Mouse (Mus musculus): ENCODE data around the gene Glod4.

Glod4 gene

DNA sequence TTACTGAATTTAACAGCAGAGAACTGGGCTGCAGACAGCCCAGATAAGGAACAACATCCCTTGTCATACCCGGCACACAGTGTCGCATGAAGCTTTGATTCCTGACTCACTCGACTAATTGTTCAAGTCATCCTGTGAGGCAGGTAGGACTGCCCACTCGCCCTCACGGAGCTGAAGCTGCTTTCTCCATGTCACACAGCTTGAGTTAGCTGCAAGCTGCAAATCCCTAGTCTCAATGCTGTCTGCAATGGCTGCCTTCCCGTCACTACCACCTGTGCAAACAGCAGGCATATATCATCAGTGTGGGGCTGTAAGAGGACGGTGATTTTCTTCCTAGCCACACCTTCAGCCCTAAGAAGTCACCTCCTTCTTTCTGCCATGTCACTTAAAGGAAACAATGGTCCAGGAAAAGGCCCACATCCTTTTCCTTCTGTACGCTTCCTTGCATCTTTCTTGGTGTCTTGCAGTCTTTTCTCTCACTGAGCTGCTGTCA, 46.5 kb downstream of the Glod4 start:
- DNase-seq, result no peak

DNA sequence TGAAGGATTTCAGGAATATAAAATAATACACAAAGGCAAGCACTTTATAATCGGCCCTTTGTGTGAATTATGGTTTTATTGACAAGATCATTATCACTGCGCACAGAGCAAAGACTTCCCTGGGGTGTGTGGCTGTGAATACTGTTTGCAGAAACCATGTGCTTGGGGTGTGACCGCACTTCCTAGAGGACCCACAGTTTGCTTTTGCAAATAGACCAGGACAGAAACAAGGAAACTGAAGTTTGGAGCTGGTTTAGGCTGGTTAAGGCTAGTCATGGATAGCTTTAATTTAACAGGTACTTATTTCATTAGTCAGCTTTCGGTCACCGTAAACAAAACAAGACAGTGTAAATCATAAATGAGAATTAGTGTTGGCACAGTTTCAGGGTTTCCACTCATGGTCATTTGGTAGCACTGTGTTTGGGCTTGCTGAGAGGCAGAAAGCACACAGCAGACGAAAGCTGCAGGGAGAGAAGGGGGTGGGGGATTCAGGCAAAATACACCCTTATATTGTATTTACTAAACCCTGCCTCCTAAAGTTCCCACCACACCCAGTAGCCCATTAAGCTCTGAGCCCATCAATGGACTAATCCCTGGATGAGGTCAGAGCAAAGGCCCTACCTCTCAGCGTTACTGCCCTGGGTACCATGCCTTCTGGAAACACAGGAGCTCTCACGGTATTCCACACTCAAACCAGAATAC, 47.1 kb downstream of the Glod4 start:
- DNase-seq, result no peak

DNA sequence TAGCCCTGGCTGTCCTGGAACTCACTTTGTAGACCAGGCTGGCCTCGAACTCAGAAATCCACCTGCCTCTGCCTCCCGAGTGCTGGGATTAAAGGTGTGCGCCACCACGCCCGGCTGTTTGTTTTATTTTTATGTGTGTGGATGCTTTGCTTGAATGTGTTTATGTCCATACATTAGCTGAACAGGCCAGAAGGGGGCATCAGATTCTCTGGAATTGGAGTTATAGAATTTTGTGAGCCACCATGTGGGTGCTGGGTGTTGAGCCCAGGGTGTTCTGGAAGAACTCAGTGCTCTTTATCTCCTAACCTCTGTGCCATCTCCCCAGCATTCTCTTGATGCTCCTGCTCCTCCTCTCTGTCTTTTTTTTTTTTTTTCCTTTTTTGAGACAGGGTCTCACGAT, 56.6 kb downstream of the Glod4 start:
- no peak for DNase-seq

DNA sequence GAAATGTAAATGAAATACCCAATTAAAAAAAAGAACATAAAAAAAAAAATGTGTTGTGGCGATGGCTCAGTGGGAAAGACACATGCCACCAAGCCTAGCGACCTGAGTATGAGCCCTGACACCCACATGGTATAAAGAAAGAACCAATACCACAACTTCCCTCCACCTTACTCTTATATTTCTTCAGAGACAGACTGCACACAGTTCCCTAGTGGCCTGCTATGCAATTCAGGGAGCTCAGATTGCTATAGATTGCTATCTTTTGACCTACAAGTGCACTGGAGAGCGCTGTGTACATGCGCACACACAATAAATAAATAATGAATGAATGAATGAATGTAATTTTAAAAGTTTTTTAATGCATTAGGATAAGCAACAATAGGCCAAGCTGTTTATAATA, 59.8 kb downstream of the Glod4 start:
- DNase-seq, result no peak

DNA sequence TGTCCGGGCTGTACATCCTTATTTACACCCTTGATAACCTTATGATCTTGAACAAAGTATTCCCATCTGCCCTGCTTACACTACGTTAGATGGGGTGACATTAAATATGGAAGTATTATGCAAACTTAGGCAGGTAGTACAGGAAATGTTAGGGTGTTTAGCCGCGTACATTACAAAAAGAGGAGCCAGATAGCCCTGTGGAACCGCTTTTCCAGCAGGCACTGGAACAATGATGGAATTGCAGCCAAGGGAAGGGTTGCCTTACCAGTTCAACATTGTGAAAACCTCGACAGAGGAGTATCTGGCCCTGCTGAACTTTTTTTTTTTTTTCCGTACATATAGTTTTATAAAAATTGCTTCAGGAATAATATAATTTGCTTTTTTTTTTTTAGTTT, 63.4 kb downstream of the Glod4 start:
- DNase-seq, result no peak

DNA sequence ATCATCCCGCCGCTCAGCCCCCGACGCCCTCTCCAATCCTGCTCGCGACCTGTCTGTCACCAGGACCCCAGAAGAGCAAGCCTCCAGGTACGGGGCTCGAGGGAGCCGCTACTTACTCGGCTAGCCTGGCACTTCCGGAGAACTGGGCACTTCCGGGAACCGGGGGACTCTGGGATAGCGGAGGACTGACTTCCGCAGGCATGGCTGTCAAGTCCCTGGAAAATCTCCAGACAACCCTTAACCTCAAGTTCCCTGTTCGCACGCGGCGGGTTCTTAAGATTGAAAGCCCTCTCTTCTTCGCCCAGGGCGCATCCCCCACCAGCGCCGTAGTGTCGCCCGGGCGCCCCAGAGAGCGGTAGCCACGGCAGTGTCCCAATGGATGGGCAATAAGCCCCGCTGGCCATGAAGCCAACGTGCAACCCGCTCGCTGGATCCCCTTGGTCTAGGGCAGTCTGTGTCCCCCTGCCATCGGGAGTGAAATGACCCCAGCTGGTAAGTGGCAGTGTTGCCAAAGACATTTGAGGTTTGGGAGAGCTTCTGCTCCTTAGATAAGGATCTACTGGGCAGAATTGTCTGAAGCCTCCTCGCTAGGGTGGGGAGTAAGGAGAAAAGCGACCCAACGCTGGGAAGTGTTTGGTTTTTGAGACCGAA, 63.9 kb downstream of the Glod4 start, which contains the start of the genes Vps53 and Fam57a:
Gene Vps53 (minus strand): TSS at position 153 of the 651 bp plus-strand sequence.
Gene Fam57a (plus strand): TSS at position 177 of the 651 bp plus-strand sequence.
- DNase-seq, result peak; percentile 94

DNA sequence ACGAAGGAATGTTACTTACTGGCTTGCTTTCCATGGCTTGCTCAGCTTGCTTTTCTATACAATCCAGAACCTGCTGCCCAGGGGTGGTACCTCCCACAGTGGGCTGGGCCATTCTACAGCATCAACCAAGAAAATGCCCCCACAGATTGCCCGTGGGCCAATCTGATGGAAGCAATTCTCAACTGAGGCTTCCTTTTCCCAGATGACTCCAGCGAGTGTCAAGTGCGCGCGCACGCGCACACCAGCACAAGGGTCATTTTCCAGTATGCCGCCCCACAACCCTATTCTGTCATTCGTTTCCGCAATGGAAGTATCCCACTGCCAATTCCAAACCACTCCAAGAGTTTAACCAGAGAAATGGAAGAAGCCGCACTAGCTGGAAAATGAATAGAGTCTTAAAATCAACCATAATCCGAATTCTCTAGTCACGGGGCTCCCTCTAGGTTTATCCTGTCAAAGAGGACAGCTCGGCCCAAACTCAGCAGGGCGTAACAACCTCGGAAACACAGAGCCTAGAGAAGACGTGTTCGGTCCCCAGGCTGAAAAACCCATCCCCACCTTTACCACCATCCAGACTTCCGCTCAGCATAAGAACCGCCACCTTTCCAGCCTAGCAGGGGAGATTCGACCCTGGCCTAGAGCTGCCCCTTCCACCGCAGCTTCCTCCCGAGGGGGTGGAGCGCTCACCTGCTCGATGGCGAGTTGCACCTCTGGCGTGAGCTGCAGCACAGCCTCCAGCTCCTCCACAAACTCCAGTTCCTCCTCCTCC, 64.6 kb downstream of the Glod4 start:
- peak; percentile 48 to 72 for DNase-seq

DNA sequence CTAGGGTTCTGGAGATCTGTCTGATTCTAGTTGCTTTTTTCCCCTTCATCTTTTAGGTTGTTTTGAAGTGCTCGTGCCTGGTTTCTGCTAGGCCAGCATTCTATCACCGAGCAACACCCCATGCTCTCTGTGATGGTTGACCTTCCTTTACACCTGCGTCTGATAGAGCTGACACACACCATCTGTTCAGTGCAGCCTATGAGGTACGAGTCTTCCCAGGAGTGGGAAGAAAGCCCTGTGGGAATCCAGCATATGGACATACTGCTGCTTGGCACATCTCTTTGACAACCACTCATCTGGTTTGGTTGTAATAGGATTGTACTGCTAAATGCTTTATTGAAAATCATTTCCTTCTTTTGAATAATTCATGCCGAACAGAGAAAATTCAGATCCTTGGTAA, 73.3 kb downstream of the Glod4 start:
- DNase-seq, result no peak

DNA sequence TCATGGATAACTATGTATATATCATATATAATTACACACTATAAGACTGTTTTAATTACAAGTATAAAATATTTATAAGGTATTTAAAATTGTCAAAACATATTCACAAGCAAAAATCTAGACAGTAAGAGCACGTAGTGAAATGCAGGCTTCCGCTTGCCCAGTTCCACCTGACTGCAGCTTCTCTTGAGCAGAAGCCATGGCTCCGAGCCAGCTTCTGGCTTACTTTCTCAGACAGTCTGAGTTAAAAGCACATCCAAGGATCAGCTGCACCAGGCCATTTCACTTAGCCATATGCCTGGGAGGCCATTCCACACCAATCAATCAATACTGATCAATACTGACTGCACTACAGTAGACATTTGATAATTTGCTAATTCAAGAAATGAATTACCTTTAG, 74.5 kb downstream of the Glod4 start:
- DNase-seq, result peak; percentile 46 to 61

DNA sequence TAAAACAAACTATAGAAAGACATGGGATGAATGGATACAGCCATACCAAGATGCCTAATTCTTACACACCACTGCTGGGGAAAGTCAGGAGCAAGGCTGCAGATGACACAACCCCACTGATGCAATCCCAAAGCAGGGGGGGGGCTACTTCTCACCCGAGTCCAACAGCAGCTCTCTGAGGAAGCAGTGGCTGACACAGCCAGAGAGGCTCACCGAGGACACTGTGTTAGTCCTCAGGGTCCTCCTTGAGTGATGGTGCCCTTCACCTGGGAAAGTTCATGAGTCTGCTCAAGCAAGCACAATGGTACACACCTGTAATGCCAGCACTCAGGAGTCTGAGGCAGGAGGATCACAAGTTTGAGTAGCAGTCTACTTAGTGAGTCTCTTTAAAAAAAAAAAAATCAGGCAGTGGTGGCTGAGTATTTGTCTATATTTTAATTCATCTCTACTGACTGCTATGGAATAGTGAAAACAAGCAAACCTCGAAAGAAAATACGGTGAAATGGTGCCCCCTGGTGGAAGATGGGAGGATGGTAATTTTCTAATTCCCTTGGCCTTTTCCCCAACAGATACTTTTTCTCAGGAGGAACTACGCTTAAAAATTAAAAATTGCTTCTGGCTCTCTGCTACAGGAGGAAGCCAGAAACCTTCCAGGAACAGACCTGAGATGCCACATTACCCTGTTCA, 76.3 kb downstream of the Glod4 start:
- peak; percentile 75 to 80 for DNase-seq

DNA sequence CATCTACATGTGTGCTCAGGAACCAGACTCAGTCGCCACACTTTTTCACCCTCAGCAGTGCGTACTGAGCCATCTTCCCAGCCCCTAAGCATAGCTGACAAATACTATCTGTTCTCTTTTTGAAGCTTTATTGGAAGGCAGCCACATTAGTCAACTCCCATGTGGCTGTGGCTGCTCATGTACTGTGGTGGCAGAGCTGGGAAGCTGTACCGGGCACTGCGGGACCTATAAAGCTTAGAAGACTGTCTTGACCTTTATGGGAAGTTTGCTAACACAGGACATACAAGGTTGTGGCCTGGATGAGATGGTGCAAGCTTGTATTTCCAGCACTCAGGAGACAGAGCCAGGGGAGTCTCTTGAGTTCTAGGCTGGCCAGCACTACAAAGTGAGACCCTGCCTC, 76.9 kb downstream of the Glod4 start:
- no peak for DNase-seq

DNA sequence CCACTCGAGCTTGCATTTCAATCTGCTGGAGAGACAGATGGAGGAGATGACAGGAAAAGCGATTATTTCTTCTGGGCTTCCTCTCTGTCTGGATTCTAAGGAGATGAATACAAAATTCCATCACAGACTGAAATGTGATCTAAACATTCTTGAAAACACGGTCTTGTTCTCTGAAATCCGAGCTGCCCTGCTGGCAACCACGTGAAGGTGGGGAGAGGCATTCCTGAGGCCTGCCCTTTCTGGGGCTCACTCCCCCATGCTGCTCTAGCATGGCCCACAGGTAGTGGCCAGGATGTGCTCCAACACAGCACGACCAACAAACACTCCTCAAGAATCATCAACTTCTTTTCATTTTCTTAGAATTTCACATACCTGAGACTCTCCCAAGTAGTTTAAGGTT, 83.3 kb downstream of the Glod4 start:
- DNase-seq, result no peak

DNA sequence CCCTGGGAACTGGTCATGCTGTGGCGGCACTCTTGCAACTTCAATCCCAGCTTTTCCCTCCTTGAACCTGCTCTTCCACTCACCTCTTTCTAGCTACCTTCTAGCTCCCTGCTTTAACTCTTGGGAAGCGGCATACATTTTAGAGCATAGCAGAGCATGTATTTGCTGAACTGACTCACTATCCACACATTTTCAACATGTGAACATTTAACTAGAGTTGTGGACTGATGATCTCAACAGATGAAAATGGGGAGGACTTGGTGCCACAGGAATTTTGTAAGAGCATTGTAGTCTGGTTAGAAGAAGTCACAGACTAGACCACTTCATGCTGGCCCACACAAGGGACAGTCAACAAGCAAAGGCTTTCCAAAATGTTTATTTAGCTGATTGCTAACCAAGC, 85.2 kb downstream of the Glod4 start:
- DNase-seq, result no peak

DNA sequence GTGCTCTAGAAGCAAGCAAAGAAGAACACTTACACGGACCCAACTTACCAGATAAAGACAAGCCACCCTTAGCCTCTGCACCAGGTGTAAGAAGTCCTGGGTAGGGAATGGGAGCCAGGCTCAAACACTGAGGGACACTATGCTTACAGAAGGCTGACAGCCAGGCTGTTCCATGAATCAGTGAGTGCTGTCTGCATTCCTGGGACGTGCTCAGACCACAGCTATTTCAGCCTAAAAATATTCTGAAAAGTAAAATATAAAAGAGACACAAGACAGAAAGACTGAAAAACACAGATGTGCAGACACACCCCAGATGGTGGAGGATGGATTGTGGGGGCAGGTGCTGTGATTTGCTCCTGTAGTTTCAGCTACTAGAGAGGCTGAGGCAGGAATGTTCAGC, 88.7 kb downstream of the Glod4 start:
- DNase-seq, result no peak

DNA sequence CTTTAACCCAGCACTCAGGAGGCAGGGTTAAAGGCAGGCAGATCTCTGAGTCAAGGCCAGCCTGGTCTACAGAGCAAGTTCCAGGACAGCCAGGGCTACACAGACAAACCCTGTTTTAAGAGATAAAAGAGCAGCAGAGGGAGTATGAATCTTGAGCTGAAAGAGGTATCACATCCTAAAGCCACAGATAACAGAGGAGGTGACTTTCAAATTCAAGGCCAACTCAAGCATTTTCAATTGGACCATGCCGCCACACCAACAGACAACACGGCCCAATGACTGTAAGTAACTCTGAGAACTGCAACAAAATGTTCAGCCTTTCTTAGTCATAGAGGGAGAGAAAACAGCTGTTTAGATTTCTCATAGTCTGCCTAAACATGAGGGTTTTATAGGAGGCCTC, 89.3 kb downstream of the Glod4 start:
- no peak for DNase-seq

DNA sequence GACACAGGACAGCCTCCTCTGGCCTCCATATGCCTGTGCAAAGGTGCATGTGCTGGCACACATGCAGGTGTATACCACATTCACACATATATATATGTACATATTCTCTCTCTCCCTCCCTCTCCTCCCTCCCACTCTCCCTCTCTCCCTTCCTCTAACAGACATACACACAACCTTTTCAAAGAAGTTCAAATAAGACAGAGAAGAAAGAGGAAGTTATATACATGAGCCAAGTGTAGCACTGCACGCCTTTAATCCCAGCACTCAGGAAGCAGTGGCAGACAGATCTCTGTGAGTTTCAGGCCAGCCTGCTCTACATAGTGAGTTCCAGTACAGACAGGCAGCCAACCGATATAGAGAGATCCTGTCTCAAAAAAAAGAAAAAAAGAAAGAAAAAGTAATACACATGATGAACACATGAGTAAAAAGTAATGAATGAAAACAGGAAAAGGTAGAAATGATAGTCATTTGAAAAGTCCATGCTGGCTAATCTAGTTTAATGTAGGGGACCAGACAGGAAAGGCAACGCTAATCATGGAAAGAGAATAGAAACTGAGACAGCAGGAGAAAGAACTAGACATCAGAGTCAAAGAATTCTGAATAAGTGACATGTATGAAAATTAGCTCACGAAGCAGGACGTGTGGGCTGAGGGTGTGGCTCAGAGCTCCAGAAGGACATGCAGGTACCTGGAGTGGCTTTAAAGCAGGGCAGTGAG, 90.1 kb downstream of the Glod4 start:
- no peak for DNase-seq

DNA sequence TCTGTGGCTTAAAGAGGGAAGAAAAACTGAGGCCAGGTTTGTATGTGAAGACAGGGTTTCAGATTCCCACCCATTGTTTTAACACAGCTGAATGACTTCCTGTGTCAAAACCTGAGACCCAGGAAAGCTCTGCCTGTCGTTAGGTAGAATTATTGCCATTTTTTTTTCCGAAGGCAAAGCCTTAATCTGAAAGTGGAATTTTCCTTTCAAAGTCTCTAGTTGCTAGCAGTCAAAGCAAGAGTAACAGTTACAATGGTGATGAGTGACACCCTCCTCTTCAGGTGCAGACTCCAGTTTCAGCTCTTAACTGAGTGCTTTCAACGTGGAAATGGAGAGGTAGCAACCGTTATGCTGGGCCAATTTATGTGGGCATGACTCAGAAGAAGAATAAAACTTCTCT, 92.5 kb downstream of the Glod4 start:
- DNase-seq, result no peak

DNA sequence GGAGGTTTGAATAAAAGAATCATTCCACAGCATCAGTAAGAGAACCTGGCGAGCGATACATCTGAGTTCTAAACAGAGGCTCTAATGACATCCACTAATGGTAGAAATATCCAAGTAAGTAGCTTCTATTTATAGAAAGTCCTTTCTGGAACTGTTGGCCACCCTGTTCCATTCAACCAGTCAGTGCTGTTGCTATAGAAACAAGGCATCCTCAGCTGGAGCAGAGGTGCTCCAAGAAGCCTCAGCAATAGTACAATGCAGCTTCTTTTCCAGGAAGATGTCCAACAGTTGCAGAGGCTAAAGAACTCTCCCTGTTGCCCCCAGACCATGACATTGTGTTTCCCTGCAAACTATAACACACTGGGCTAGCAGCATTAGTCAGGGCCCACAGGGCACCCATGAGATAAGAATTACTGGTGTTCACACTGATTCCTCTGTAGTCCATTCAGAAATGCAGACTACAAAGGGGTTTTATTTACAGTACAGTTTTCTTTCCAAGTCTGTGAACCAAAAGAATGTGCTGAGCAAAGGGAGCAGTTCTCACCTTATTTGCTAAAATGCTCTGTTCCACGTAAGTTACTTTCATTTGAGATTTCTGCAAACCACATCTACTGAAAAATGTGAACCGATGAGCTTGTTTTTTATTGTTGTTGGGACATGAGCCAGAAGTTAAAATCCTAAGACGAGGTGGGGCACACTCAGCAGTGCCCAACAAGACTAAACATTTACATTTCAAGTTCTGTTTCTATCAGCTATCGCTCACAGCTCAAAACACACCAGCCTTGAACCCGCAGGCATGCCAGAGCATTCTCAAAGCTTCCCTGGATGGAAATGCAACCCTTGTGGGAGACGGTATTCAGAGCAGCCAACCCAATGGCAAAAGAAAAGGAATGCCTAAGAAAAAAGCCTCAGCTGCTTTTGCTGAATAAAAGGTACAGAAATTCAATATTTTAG, 95.2 kb downstream of the Glod4 start:
- no peak for DNase-seq

DNA sequence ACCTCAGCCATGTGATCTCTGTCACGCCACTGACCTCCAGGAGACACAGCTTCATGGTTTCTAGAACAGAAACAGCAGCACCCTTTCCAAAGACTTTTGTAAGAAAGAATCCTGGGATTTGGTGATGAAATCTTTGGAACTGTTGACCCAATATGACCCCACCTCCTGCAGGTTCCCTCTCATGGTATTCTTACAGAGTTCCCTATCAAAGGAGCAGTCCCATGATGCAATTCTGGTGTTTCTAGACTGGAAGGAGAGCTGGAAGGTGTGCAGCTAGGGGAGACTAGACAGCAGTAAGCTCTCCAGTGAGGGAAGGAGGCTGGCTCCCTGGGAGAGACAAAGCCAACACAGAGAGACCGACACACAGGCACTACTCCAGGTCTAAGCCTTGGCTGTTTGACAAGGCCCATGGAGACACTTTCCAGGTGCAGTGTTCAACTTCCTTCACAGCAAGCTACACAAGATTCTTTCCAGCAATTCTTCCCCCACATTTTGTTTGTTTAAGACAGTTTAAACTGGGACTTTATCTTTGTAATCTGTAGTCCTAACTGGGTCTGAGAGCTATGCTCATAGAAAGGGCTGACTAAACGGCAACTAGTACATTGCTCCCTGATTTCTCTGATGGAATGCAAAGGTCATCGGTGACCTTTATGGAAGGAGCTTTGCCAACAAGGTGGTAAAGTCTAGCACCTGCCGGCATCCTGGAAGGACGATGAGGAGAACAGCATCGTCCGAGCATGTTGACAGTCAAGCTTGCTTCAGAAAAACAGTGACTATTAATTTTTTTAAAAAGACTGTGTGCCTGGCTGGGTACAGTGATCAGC, 97.1 kb downstream of the Glod4 start:
- no peak for DNase-seq

DNA sequence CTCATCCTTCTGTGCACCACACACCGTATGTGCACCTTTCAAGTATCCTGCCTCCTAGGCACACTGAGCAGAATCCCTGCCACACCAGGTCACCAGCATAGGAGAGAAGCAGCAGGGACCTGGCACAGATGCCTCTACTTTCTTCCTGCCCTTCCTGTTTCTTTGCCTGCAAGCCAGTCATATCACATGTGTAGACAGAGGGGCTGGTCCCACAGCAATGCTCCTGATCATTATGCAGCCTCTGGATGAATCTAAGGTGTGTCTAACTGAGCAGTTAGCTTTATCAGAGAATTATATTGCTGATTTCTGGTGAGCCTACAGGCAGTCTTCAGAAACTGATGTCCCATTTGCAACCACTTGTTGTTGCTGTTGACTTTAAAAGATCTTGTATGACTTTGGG, 98.4 kb downstream of the Glod4 start:
- DNase-seq, result no peak

Data from kidney, postnatal 4 days (tissue).